Mouse (Mus musculus) cerebellum, postnatal 36 days (tissue): ENCODE results near the gene Zrsr1.

Experiments
- DNase-seq, 2 experiments: peaks; one replicate each; pipeline ENCODE4 v3.0.0; 2021 to 2022; ENCODE audit warnings: mixed read lengths in 2 of 2

Zrsr1 gene

DNA sequence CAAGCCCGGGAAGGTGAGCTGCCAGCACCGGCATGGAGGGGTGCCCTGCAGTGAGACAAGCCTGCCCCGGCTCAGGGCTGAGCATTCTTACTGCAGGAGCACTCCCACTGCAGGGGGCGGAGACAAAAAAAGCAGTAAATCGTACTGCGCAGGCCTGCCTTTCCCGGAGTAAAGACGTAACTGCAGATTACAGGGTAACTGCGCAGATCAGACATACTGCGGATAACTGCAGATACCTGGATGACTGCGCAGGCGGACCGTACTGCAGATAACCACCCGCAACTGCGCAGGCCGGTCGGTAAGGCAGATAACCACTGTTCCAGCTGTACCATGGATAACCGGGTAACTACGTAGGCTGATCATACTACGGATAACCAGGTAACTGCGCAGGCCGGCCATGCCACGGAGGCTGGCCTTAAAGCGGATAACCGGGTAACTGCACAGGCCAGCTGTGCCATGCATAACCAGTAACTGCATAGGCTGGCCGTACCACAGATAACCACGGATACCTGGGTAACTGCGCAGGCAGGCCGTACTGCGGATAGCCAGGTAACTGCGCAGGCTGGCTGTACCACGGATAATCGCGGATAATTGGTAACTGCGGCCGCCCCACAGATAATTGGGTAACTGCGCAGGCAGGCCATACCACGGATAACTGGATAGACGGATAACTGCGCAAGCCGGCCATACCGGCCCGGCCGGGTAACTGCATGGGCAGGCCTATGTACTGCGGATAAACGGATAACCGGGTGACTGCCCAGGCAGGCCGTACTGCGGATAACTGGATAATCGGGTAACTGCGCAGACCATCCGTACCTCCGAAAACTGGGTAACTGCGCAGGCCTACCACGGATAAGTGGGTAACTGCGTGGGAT lies at the start of gene Zrsr1:
Gene Zrsr1 (plus strand): TSS at position 171 of the 875 bp plus-strand sequence.
- DNase-seq = peak; percentile 79 to 81

DNA sequence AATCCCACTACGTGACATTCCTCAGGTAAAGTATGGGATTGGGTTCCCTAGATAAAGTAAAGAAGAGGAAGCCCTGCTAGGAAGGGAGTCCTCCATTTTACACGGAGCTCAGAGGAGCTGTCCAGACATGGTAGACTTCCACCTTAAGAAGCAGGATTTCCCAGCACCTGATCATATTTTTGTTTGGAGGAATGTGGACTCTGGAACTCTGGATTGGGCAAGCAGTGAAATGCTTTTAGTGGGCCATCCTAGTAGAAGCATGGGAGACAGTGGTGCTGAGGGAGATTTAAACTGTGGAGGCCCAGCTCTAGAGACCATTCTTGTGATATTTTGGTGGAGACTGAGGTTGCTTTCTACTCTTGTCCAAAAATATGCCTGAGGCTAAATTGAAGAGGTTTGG lies 49.3 kb upstream of the Zrsr1 start:
- no peak for DNase-seq

DNA sequence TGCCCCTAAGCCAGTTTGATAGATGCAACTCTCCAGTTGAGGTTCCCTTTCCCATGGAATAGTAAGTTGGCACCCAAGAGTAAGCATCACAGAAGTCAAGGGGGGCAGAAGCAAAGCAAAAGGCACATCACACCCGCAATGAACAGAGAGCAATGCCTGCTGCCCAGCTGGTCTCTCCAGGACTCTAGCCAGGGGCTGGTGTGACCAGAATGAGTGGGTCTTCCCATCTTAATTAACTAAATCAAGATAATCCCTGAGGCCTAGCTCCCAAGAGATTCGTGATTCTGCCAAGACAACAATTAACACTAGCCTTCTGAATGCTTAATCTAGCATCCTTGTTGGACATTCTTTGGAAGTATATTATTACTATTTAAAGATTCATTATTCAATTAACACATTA lies 48.2 kb upstream of the Zrsr1 start:
- DNase-seq = no peak

DNA sequence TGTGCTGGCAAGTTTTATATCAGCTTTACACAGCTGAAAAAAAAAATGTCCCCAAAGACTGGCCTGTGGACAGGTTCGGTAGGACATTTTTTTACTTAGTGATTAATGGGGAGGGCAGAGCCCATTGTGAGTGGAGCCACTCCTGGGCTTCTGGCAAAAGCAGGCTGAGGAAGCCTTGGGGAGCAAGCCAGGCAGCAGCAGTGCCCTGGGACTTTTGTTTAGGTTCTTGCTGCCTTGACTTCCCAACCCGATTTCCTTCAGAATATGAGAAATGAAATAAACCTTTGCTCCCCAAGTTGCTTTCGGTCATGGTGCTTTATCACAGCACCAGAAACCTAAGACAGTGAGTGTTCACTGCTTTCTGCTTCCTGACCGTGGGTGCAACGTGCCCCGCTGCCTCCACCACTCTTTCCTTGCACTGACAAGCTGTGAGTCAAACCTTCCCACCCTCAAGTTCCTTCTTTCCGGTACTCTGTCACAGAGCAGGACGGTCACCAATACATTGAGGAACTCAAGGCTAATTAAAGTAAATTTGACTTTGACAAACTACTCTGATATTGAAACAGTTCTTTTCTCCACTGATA lies 43.1 kb upstream of the Zrsr1 start:
- DNase-seq = no peak

DNA sequence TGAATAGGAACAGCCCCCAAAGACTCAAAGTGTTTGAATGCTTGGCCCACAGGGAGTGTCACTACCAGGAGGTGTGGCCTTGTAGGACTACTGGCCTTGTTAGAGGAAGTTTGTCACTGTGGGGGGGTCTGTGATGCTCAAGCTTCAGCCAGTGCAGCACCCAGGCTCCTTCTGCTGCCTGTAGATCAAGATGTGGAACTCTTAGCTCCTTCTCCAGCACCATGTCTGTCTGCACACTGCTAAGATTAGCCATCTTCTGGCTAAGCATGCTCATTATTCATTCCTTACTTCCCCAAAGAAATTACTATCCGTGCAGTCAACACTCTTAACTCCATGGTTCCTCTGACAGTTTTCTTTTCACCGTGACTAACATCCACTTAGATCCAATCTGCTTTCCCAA lies 41.7 kb upstream of the Zrsr1 start:
- DNase-seq = no peak

DNA sequence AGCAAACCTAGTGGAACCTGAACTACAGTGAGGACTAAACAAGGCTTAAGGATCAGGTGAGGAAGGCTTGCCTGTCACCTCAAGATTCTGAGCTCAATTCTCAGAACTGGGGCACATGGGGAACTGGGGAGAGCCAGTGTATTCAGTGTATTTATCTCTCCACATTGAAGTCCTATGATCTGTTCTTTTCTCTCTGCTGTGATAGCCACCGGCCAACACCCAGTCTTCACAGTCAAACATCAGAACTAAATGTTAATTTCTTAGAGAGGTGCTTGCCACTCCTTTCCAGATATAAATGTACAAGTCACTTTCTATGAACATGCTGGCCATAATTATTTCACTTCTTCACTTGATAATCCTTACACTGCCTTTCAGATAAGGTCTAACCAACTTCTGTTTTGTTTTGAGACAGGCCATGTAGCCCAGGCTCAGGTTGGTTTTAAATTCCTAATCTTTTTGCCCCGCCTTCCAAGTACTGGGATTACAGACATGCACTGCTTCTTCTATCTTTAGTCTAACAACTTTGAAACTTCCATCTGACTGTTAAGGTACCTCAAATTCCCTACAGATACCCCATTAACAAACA lies 40.4 kb upstream of the Zrsr1 start:
- no peak for DNase-seq

DNA sequence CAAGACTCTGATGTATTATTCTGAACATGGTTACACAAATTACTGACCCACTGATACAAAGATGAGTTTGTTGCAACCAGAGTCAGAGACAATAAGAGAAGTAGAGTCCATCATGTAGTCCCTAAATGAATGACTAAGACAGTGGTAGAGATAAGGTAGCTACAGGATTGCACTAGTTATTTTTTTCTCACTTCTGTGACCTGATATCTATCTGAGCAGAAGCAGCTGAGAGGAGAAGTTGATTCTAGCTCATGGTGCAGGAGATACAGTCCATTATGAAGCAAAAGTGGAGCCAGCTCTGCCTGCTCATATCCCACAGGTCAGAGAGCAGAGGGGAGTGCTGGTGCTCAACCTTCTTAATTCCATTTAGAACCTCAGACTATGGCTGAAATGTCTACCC lies 39.6 kb upstream of the Zrsr1 start:
- no peak for DNase-seq

DNA sequence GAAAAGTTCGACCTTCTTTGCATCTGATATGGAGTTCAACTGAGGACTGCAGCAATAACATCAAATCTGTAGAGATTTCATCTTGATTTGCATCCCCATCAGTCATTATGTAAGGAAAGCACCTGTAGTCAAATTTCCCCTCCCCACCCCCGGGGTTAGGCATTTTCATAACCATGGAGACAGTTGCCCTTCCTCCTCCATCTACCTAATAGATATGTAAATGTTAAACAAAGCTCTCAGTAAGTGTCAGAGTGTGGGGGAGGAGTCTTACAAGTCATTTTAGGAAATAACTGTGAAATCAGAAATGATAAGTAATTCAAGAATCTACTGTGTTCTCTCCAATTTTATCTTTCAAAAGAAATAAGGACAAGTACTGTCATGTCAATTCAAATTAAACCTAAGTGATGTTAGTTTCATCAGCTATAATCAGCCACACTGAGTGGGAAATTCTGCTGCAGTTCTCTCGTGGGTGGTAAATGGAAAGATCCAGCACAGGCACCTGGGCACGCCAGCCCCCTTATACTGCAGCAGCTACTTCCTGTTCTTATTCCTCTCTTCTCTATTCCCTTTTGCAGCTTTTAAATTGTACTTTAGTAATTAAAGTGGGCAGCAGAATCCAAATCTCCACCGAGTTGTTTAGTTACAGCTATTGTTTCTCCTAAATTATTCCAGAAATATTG lies 35.2 kb upstream of the Zrsr1 start:
- no peak for DNase-seq

DNA sequence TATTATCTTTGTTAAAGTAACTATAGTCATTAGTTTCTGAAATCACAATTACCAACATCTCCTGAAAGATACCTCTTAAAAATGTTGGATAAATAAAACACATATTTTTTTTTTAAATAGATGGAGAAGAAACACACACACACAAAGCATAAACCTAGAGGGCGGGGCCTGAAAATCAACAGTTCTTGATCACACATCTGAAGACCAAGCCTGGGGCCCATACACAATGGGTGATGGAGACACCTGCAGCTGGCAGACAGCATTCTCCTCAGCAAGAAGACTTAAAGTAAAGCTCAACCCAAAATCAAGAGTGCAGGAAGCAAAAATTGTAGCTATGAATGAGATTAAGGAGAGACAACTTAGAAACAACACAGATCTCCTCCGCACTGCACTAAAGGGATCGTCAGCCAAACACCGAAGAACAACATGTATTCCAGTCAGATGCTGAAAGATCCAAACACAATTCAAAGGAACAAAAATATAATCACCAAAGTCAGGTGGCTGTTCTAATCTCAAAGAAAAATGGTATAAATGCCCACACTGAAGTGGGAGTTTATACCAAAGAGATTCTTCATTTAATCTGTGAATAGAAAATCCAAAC lies 34.0 kb upstream of the Zrsr1 start:
- no peak for DNase-seq

DNA sequence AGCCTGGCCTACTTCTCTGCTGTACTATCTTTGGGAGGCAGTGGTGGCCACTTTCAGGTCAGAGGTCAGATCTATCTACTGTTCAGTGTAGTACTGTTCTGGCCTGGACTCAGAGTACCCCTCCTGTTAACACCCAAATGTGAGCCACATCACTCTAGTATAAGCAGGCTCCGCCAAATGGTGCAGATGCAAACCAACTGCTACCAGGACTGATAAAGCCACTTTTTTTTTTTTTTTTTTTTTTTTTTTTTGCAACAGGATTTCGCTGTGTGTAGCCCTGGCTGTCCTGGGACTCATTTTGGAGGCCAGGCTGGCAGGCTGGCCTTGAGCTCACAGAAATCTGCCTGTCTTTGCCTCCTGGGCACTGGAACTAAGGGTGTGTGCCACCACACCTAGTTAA lies 32.8 kb upstream of the Zrsr1 start:
- no peak for DNase-seq

DNA sequence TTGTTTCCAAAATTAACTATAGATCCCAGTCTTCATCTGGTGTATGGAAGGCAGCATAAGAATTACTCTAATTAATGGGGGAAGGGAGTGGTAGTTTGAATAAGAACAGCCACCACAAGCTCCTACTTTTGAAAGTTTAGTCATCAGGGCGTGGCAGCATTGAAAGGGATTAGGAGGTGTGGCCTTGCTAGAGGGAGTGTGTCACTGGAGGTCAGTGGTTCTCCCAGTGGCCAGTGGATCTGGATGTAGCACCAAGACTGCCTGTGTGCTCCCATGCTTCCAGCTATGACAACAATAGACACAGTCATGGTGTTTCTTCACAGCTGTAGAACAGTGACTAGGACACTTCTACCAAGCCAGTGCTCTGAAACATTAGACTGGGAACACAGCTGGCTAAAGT lies 22.7 kb upstream of the Zrsr1 start:
- DNase-seq = no peak

DNA sequence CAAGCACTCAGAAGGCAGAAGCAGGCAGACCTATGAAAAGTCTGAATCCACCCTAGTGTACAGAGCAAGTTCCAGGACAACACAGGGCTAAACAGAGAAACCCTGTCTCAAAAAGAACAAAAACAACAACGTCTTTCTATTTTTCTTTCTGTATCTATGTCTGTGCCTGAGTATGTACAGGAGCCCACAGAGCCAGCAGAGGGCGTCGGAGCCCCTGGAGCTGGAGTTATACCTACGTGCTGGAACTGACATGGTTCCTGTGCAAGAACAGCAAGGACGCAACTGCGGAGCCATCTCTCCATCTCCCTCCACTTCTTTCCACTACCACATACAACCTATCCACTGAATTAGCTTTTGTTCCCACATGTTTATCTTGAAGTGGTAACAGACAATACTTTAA lies 21.7 kb upstream of the Zrsr1 start:
- DNase-seq = no peak

DNA sequence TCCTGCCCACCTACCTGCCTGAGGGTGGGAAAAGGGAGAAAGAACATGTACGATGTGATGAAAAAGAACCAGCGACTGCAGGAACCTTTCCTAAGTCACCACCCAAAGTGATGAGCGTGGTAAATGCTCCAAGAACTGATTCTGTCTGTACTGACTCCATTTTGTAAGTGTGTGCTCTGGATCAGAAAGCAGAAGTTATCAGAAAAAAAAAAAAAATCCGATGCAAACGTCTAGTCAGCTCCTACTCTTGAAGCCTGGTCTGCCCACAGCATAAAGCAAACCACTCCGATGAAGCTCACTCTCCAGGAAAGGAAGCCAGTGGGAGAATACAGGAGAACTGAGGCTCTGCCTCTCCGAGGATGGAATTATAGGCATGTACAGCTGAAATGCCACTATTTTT lies 19.1 kb upstream of the Zrsr1 start:
- DNase-seq = no peak

DNA sequence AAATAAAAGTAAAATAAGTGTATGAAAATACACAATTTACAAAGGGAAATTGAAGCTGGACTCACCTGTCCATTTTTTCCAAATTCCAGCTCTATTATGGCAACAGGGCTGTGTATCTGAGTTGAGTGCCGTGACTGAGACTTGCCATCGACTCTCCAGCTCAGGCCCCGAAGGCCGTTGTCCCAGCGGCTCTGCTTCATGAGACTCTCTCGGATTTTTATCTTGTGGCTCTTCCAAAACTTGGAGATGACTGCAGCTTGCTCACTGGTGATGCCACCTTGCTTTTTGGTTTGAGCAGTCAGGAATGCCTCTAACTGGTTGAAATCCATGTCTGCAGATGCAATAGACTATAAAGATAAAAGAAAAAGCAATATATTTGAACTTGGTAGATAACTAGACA lies 15.5 kb upstream of the Zrsr1 start:
- no peak for DNase-seq

DNA sequence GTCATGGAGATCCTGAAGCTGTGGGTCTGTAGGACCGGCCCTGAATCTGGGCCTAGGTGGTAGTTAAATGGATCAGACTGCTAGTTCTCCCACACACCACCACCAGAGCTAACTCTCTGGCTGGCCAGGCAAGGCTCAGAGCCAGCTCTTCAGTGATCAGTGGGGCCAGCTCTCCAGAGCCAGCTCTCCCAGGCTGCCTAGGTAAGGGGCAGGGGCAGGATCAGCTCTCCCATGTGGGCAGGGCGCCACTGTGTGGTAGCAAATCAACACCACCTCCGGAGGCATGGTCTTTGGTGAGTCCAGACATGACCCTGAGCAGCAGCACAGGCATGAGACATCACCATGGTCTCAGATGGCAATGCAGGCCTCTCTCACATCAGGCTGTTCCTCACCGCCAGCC lies 15.0 kb upstream of the Zrsr1 start:
- DNase-seq = peak in 1 of 2 experiments; percentile 24

DNA sequence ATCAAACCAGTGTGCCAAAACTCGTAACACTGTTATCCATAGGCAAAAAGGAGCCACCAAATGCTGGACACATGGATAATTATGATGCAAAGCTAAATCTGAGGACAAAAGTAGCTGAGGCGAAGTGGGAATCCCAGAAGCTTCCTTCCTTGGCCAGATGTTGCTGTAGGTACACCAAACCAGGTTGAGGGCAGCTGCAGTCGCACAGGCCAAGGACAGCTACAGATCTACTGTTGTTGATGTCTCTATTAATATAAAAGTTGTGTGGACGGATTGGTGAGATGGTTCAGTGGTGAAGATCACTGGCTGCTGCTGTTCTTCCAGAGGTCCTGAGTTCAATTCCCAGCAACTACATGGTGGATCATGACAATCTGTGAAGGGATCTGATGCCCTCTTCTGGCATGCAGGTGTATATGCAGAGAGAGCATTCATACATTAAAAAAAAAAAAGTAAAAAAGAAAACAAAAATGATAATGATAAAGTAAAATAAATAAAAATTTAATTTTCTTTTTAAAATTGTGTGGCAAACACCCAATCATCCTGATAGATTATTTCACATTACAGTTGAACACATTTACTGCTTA lies 13.9 kb upstream of the Zrsr1 start:
- DNase-seq = no peak

DNA sequence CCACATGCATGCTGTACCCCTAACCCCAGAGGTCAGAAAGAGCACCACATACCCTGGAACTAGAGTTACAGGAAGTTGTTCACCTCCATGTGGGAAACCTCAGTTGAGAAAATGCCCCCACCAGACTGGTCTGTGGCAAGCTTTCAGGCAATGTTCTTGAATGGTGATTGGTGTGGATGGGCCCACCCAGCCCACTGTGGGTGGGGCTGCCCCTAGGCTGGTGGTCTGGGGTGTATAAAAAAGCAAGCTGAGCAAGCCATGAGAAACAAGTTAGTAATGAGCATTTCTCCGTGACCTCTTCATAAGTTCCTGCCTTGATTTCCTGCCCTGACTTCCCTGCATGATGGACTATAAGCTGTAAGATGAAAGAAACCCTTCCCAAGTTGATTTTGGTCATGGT lies 9.7 kb upstream of the Zrsr1 start:
- no peak for DNase-seq

DNA sequence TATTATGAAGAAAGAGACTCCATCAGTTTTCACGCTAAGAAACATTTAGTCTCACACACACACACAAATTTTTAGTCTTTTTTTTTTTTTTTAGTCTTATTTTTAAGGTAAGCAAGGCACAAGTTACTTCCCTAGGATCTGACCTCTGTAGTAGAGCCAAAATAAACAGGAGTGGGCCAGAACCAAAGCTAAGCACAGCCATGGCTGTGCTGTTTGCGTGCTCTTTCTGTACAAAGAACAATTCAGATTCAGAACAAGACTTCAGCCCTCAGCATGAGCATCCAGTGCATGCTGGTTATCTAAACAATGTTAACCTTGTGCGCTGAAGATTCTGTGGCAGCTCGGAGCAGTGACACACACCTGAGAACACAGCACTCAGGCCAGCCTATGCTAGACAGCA lies 7.4 kb upstream of the Zrsr1 start:
- DNase-seq = no peak

DNA sequence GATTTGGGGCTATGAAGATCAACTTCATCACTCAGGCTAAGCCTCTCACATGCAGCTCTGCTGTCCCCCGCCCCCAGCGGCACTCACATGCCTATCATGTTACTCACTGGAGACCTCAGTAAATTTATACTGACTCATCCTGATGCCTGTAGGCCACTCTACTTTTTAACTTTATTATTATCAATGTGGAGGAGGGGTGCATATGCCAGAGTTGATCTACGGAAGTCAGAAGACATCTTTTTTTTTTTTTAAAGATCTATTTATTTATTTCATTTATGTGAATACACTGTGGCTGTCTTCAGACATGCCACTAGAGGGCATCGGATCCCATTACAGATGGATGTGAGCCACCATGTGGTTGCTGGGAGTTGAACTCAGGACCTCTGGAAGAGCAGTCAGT lies 6.3 kb upstream of the Zrsr1 start:
- no peak for DNase-seq

DNA sequence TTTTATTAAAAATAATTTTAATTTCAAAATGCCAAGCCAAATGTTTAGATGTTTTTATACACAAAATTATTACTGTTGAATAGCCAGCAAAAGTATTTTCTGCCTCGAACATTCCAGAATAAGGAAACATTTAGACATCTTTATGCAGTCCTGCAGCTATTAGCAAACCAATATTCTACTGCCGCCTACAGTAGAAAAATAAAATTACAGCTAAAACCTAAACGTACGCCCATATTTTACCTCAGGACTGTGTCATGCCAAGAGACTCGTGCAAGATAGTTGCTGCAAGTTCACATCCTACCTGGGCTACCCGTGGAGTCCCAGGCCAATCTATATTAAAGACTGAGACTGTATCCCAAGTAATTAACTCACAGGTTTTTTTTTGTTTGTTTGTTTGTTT lies 2.3 kb upstream of the Zrsr1 start:
- no peak for DNase-seq

DNA sequence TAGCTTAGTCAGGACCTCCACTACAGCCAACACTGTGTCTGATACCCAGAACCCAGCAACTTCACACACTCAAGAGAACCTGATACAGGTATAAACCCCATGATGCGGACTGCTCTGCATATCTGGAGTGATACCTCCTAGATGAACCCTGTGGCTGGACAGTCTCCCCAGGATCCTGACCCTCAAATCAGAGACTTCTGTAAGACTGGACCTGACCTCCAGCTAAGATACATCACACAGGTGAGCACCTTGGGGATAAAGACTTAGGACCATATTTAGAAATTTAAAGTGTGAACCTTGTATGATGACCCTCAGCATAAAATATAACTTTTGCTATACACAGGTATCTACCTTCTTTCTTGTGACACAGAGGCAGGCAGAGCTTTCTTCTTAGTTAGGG lies 1.3 kb upstream of the Zrsr1 start:
- DNase-seq = no peak

DNA sequence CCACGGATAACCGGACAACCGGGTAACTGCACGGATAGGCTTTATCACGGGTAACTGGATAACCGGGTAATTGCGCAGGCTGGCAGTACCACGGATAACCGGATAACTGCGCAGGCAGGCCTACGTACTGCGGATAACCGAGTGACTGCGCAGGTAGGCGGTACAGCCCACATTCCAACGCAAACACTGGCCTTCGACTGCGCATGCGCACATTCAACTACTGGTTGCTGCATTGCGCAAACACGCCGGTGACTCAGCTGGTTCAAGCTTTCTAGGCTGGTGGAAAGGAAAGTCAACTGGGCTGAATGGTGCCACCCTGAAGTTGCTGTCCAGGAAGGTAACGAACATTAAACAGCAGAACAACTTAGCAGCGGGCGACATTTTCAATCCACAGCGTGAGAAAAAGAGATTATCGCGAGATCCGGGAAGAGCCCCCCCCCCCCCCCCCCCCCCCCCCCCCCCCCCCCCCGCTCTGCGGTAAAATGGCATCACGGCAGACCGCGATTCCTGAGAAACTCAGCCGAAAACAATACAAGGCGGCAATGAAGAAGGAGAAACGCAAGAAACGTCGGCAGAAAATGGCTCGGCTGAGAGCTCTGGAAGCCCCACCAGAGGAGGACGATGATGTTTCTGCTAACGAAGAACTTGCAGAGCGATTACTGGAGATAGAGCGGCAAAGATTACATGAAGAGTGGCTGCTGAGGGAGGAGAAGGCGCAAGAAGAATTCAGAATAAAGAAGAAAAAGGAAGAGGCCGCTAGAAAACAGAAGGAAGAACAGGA lies 1.1 kb downstream of the Zrsr1 start:
- DNase-seq = peak; percentile 82 to 88
